Mouse (Mus musculus) erythroblast, adult 5-6 weeks (primary cell): ENCODE data around the gene Vwc2. TPM values are rescaled to one million over a fixed set of nuclear protein-coding genes. Genes with fewer than 3 reads are reported as not detected.

Experiments
- ATAC-seq: replicated peaks from 2 replicates; pipeline ENCODE4 v1.8.0; 2016; ENCODE audit warnings: moderate number of reproducible peaks, mild to moderate bottlenecking, moderate TSS enrichment, inconsistent platforms; ENCODE audit not compliant: poor library complexity, low FRiP score, severe bottlenecking
- total RNA-seq, 2 experiments: library from RNA; stranded (forward) in 1 of 2; stranded (reverse) in 1 of 2; fragments of 150-400 nt in 1 of 2; fragments of 200-764, 138-1000 nt in 1 of 2; gene quantifications; 2 replicates each; pipeline versions ENCODE4 v1.2.3 to v1.2.4; 2015 to 2017; ENCODE audit warnings: low replicate concordance in 2 of 2

Vwc2 gene
- total RNA-seq, 2 experiments from 2014 or later, result not detected

GRCm38 (mm10) chr11:11223162-11223561, 109.1 kb downstream of the Vwc2 start:
- no peak for ATAC-seq

- peak; percentile 73 for ATAC-seq
These were observed 125.3 kb downstream of the Vwc2 start for GRCm38 (mm10) chr11:11239346-11239745.

DNA sequence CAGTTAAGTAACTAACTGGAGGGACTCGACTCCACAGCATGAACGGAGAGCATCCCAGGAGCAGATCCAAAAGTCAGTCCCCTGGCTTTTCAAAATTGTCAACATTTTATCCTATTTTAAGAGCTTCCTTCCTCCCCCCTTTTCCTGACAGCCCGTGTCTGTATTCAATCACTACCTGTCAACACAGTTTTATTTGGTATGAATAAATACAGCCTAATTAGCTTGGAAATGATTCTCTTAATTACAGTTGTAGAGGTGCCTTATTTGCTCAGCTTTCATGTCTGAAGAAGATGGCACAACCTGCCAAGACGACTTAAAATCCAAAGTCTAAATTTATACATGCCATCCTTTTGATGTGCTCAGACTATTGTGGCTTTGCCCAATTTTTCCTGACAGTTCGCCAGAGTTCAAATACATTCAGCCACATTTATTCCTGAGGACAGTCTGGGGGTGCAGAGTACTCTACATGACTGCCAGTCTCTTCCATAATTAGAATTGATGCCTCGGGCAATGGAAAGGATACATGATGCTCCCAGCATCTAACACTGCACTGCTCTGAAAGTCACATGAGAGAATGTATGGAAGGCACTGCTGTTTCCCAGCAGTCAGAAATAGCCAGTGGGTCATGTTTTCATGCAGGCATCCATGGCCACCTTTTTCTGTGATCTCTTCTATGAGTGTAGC, 128.8 kb downstream of the Vwc2 start:
- no peak for ATAC-seq

DNA sequence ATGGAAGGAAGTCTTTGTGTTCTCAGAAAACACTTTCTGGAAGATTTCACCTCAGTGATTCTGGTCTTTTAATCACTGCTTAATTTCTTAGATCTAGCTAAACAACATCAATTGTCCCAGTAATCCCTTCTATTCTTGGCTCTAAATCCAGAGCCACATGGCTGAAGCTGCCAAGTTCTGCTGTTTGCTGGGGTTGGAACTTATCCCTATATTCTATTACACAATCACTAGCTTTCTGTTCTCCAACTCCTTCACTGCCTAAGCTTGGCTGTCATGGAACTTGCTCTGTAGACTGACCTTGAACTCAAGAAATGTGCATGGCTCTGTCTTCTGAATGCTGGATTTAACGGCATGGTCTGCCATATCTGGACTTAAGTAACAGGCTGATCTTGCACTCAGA, 143.3 kb downstream of the Vwc2 start:
- no peak for ATAC-seq

- no peak for ATAC-seq
These were observed 166.1 kb downstream of the Vwc2 start for GRCm38 (mm10) chr11:11280128-11280527.

GRCm38 (mm10) chr11:11283512-11283911, 169.5 kb downstream of the Vwc2 start:
- no peak for ATAC-seq
